ENCODE assay signal across 26 mouse cellular contexts in genomic region chr9:117396586-117396985, GRCm38 (mm10).
"Had no signal": no experiment of that assay in that cellular context is flagged by ENCODE, and none has a peak within 500 bp of the region (broad histone marks: within the 10 kb centered on the region; RNA-seq: fewer than 3 reads in every experiment).

No protein-coding gene starts in this region.

- H3K9me3 ChIP-seq: heart, embryonic 10.5 days; heart, embryonic 12.5 days; hindbrain, embryonic 10.5 days; hindbrain, embryonic 12.5 days; intestine, embryonic 15.5 days; kidney, embryonic 15.5 days; limb, embryonic 13.5 days; limb, embryonic 15.5 days; liver, embryonic 12.5 days had no signal

- H3K36me3 ChIP-seq: heart, embryonic 10.5 days; heart, embryonic 12.5 days; hindbrain, embryonic 10.5 days; hindbrain, embryonic 12.5 days; intestine, embryonic 15.5 days; kidney, embryonic 15.5 days; limb, embryonic 13.5 days; limb, embryonic 15.5 days; liver, embryonic 12.5 days had no signal

- H3K4me3 ChIP-seq: gastrocnemius, adult 2 months; heart, embryonic 10.5 days; heart, embryonic 12.5 days; hindbrain, embryonic 10.5 days; hindbrain, embryonic 12.5 days; intestine, embryonic 15.5 days; kidney, embryonic 15.5 days; limb, embryonic 13.5 days; limb, embryonic 15.5 days; liver, embryonic 12.5 days had no signal

- H3K27me3 ChIP-seq: heart, embryonic 12.5 days; hindbrain, embryonic 12.5 days; intestine, embryonic 15.5 days; kidney, embryonic 15.5 days; limb, embryonic 13.5 days; limb, embryonic 15.5 days; liver, embryonic 12.5 days had no signal

- ATAC-seq: hindbrain, embryonic 16.5 days; inflammation-experienced regulatory T-cells, adult 6 months; intestine, embryonic 15.5 days; intestine, postnatal 0 days; liver, embryonic 12.5 days had no signal

- H3K9ac ChIP-seq: heart, embryonic 12.5 days; hindbrain, embryonic 12.5 days; hindbrain, embryonic 14.5 days; intestine, embryonic 15.5 days; kidney, embryonic 15.5 days; limb, embryonic 13.5 days; limb, embryonic 15.5 days; liver, embryonic 12.5 days; liver, embryonic 14.5 days had no signal

- DNase-seq: gastrocnemius, adult 2 months; gastrocnemius, postnatal 10 days; gastrocnemius, postnatal 25 days; heart, adult 18-20 months; heart, postnatal 10 days; heart, postnatal 4 days; kidney, adult 8-10 months; kidney, postnatal 4 days; layer of hippocampus, adult 9-11 months; layer of hippocampus, postnatal 36 days; left cerebral cortex, postnatal 4 days had no signal

- H3K4me2 ChIP-seq: heart, embryonic 12.5 days; hindbrain, embryonic 12.5 days; hindbrain, embryonic 14.5 days; intestine, embryonic 15.5 days; kidney, embryonic 15.5 days; limb, embryonic 13.5 days; limb, embryonic 15.5 days; liver, embryonic 12.5 days had no signal

- H3K27ac ChIP-seq: gastrocnemius, adult 2 months; heart, embryonic 10.5 days; hindbrain, embryonic 10.5 days; hindbrain, embryonic 12.5 days; hindbrain, embryonic 14.5 days; intestine, embryonic 15.5 days; kidney, embryonic 15.5 days; kidney, postnatal 0 days; limb, embryonic 13.5 days; limb, embryonic 15.5 days; liver, embryonic 12.5 days; liver, embryonic 14.5 days had no signal
